Mouse (Mus musculus) kidney, adult 18-20 months (tissue): ENCODE measurements around the gene Erc2.
A peak's percentile ranks its signal among the peaks of the same experiment; 100 is the strongest.

Experiments used
- DNase-seq: peaks from one replicate; pipeline ENCODE4 v3.0.0; 2021

The Erc2 gene

DNA sequence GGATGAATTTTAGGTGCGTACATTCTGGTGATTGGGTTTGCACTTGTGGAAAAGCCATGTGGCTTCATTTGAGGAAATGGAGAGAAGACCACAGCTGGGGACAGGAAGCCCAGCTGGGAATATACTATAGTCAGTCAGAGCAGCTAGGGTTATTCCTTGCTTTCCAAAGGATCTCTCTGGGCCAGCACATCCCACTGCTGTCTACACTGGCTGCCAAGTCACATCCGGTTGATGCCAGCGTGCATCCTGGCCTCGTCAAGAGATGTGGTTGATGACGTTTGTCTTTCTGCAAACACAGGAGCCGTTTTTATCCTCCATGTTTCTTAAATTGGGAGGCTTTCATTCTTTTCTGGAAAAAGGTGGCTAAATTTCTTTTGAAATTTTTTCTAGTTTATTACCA is 603.3 kb downstream of the Erc2 start:
- no peak for DNase-seq

DNA sequence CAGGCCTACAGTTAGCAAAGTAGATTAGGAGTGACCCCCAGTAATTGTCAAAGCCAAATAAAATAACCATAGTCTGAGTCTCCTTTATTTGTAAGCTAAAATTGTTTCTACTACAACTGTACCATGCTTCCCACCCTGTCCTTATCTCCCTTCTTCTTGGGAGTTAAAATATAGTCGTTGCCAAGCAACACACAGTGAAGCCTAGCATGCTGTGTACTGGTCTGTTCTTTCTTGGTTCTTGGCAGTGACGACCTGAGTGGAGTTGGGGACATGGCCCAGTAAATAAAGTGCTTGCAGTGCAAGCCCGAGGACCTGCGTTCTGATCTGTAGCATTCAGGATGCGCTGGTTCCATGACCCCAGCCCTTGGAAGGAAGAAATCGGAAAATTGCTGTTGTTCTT is 608.3 kb downstream of the Erc2 start:
- DNase-seq: no peak

DNA sequence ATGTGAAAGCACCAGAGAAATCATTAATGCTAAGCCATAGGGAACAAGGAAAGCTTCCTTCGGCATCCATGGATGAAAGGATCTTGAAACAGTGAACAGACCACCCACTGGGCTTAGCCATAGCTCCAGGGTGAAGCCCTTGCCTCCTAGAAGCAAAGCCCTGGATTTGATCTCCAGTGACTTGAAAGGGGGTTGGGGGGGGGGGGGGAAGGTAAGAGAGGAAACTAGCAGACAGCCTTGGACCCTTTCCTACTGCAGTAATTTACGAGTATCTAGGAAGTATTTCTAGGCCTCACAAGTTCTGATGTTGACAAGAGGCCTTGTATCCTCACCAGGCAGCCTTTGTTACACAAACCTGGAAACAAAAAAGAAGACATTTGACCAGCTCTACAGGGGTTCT is 609.0 kb downstream of the Erc2 start:
- no peak for DNase-seq

DNA sequence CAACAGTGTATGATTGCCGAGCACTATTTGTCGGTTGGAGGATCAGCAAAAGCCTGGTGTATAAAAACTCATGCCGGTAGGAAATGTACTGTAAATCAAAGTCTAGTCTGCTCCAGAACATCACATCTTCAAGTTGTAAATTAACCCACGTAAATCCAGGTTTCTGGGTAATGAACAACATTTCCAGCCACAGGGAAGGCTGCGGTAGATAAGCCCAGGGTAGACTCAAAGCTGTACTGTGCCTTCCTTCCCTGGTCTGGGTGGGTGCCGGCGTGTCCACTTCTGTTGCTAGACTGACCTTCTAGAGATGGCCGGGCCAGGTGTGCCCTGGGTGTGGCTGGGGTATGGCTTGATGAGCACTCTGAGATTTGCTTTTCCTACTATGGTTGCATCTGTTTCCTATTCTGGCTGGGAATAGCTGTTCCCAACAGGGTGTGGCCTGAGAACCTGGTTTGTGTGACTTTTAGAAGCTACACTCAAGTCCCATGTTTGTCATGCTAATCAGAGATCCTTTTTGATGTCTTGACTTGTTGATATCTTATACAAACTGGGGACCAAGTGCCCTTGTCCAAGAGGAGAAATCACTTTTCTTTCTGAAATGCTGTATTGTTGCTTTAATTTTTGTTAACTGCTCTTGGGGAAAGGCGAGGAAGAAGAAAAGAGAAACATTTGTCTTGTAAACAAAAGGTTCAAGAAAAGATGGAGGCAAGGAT is 616.3 kb downstream of the Erc2 start:
- peak; percentile 17 for DNase-seq

DNA sequence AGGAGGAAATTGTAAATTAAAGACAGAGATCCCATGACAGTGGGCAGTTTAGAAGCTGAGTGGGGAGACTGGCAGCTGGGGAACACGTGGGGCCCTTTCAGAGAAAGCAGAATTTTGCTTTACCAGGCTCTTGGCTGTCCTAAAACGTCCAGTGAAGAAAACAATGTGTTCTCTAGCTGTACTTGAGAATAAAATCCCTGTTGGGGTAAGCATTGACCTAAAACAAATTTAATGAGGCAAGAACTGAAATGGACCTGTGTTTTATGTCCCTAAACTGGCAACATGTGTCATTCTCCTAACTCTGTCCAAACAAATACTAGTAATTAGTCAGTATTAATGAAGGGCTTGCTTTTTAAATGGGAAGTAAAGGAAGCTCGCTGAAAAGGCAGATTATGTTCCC is 617.9 kb downstream of the Erc2 start:
- no peak for DNase-seq

DNA sequence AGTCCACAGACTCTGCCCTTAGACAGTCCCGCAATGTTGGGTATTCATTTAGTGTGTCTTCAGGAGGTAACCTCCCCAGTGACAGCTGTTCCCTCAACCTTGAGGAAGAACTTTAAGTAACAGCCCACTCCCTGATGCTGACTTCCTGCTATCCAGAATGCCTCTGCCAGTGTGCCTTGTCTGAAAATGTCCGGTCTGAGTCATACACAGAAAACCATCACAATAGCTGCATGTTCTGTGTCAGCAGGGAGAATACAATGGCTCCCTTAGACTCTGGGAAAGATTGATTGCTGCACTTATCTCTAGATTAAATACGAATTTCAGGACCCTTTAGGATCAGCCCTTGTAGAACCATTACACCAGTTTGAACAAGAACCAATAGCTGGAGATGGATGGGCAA is 620.5 kb downstream of the Erc2 start:
- DNase-seq: no peak

DNA sequence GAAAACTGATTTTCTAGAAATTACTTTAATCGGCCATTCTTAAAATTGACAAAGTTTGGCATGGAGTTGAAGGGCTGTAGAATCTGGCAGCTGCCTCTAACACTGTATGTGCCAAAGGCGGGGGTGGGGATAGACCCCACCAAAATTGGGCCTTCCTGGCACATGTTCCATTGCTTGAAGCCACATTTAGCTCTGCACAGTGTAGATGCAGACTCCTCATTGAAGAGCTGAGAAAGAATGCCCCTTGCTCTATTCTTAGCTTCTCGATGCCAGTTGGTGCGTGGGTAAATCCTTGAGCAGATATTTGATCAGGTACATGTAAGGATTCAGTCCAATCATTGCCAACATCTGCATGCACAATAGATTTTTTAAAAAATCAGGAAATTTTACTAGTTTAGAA is 621.2 kb downstream of the Erc2 start:
- no peak for DNase-seq

DNA sequence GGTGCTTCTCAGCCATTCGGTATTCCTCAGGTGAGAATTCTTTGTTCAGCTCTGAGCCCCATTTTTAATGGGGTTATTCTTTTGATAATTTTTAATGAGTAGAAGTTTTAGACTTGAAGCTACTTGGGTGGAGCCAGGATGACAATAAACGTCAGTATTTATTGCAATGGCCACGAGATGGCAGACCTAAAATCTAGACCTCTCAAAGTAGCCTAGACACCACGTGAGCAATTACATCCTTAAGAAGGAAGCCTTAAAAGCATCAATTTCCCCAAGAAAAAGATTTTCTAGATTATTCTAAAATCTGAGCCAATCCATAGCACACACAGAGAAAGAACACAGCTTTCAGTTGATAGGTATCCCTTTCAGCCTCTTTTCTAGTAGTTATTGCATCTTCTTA is 640.5 kb downstream of the Erc2 start:
- no peak for DNase-seq

DNA sequence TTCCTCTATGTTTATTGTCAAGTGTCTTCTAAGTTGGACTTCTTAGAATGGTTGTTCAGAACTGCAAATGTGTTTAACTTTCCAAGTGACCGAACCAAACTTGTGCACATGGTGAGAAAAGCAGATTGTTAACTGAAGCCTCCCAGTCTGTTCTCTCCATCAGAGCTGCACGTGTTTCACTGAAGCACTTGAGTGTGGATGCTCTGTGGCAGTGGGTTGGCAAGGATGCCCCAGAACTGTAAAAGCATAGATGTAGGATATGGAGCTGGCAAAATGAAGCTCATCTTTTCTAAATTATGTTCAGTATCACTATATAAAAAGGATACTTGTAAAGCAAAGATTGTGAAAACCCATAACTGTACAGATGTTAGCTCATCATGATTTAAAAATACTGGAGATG is 645.1 kb downstream of the Erc2 start:
- no peak for DNase-seq

DNA sequence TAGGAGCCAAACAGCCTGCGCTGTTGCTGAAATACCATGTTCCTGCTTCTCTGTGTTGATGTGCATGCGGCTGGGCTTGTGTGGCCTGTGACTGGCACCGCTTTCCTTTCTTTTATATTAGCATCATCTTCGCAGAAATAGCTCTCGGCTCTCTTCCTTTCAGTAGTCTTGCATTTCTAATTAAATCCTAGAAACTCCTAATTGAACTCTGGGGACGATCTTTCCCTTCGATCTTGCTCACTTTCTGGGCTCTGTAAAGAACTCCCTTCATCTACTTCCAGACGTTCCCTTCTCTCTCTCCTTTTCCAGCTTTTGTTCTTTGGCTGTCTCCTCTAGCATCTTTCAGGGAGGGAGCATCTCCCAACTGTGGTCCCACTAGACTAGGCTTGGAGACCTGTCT is 649.6 kb downstream of the Erc2 start:
- no peak for DNase-seq

DNA sequence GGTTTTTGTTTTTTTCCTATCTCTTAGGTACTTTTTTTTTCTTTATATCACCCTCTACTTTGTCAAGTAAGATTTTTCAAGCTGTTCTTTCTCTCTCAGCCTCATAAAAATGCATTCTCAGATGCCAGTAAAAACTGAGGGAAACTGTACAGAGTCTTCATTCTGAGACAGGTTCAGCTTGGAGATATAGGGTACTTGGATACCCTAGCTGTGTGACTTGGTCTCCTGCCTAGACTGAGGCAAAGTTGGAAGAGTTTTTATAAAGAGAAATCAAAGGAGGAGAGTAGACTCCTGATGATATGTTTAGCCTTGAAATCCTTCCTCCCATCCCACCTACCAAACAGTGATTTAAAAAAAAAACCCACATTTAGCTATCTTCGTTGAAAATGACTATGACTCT is 651.4 kb downstream of the Erc2 start:
- no peak for DNase-seq

DNA sequence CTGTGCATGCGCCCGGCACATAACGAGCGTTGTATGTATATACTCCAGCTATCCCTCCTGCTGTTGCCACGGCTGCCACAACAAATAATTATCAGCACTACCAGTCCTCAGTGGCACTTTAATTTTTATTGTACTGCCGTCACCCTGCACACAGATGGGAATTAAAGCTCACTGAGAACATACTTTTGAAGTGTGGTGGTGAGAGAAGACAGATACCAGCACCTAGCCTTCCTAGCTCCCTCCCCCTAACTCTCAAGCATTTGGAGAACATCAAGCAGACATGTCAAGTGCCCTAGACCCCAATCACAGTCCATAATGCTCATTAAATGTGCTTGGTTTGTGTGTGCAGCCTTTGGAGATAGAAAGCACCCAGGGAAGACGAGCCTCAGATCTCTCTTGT is 652.6 kb downstream of the Erc2 start:
- DNase-seq: no peak

DNA sequence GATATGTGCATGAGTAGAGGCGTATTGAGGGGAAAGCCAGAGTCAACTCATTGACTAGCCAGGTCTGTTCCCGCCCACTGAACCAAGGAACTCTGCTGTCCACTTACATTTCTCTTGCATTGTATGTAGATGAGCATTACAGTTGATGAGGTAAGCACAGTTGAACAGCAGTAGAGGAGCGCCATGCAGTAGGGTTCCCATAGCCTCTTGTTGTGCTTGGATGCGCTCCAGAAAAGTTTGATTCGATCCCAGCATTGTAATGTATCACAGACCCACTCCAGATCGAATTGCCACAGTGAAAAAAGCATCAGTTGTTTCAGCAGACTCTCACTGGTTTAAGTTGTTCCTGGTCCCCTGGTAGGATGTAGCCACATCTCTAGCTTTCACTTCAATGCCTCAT is 656.7 kb downstream of the Erc2 start:
- no peak for DNase-seq

DNA sequence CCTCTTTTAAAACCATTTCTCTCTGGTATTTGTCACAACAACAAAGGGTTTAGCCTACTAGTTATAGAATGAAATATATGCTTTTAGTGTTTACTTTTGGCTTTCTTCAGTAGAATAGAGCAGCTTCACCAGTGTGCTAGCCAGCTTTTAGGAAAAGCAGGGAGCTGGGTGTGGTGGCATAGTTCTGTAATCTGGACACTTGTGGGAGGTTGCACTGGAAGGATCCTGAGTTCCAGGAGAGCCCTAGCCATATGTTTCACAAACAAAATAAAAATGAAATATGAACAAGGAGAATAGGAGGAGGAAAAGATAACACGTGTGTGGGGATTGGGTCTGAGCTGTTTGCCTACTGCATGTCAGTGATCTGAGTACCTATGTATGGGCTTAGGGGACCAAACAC is 658.1 kb downstream of the Erc2 start:
- DNase-seq: no peak

DNA sequence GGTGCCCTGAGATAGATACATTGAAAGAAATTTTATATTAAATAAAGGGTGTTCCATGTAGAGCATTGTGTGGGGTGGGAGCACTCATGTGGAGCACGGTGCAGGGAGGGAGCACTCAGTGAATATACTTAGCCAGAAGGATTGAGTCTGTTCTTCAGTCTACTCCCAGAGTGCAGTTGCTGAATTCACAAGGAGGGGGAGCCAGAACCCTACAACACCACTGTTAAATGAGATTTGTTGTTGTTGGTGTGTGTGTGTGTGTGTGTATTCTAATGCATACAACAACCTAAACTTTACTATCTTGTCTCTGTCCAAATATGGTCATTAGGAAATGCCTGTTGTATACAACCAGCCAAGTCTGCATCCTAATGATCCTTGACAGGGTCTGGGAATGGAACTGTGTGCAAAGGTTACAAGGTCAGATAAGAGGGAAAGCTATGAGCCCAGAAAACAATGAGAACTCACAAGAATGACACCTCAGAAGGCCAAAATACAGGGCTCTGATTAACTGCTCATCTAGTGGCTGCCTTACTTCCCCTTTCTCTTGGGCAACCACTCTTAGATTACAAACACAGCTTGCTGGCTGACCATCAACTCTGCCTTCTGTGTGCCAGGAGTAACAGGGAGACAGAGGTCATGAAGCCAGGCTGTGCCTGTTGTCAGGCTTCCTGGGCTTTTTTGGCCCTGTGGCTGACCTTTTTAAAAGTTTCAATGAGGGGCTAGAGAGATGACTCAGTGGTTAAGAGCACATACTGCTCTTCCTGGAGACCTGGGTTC is 661.3 kb downstream of the Erc2 start:
- no peak for DNase-seq

DNA sequence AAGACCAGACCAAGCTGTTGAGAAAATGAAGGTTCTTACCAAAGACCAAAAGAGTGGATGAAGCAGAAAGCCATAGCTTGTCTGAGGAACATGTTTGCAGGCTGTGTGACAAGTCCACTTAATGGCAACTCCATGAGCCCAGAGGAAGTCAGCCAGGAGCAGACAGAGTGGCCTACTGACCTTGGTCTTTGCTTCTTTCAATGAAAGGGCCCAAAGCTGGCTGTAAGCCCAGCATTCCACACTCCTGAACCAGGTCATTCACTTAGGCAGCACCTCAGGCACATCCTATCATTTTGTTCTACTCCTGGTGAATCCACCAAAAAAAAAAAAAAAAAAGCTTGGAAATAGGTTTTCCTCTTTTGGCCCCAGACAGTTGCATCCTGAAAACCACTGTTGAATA is 664.3 kb downstream of the Erc2 start:
- DNase-seq: peak; percentile 16

DNA sequence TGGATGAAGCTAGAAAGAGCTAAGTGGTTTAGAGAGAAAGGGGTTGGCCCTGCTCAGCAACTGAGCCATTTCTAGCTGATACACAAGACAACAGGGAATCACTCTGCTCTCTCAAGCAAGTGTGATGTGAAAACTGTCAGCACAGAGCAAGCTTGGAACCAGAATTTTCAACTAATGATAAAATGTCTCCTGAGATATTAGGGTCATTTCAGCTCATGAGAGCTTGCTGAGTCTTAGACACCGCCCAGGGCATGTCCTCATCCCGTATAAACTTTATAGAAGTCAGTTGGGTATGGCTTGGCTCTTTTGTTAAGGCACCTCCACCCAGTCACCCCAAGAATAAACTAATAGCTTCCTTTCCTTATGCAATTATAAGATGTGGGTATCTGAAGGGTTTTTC is 666.0 kb downstream of the Erc2 start:
- no peak for DNase-seq

DNA sequence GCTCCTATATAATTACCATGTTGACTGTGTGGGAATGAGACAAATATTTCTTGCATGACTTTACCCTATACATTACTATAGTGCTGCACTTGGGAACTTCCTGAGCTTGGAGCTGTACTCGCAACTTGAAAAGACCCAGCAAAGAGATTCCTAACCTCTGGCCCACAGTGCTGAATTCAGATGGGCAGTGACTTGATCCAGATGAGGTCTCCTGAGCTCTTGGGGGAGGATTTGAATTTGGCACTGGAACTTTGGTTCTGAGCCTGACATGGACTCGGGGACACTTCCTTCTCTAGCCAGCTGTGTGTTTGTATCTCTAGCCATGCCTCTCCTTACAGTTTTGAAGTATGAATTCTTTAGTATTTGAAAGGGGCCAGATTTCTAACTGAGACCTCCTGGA is 666.7 kb downstream of the Erc2 start:
- no peak for DNase-seq

DNA sequence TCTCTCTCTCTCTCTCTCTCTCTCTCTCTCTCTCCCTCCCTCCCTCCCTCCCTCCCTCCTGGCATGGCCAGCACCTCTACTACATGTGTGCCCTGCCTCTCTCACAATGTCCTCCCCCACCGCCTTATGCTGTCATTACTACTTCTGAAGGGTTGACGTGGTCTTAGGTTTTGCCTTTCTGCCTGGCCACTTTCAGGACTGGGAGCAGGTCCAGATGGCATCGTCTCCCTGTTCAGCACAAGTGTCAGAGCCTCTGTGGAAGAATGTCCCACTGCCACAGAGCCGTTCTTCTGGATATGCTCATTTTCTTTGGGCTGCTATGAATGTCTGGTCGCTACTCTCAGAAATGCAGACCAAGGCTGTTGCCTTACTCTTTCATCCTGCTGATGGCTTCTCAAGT is 671.7 kb downstream of the Erc2 start:
- no peak for DNase-seq

DNA sequence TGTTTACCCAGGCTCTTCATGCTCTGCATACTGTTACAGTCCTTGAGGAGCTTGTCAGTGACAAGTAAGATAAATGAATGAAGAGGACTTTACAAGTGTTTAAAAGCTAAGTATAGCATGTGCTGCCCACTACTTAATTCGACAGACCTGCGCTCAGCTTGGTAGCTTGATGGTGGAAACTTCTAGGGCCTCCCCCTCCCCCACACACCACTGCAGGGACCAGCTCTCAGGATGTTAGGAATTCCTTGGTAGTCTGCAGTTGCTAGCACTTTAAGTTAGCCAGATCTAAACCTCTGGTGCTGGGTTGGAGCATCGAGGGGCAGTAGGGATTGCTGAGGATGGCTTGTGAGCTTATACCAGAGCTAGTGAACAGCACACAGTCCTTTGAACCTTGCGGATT is 672.9 kb downstream of the Erc2 start:
- no peak for DNase-seq

DNA sequence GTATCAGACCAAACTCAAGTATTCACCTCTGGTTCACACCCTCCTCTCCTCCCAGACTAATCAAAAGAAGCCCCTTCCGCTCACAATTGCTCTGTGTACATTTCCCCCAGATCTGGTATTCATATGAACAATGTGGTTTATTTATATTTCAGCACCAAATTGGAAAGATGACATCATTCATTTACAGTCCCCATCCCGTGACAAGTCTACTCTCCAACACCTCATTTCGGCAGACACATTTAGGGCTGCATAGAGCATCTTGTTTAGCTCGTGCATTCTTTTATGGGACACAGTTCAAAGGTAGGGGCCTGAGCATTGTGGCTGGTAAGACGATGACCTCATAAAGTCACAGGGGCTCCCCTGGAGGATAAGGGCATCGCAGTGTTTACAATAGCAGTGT is 677.9 kb downstream of the Erc2 start:
- DNase-seq: no peak

DNA sequence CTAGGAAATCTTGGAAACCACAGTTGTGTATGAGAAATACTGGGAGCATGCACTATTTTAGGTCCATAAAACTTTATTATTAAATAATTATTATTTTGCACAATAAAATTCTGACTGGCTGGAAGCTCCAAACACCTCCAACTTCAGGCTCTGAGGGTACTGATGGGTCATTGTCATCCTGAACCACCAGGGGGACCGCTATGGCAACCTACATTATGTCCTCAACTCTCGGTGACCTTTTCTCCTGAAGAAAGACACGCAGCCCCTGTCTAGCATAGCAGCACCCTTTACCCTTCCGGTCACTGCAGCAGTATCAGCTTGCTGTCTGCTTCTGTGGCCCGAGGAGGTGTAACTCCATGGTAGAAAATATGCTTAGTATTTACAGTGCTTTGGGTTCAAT is 679.0 kb downstream of the Erc2 start:
- no peak for DNase-seq

DNA sequence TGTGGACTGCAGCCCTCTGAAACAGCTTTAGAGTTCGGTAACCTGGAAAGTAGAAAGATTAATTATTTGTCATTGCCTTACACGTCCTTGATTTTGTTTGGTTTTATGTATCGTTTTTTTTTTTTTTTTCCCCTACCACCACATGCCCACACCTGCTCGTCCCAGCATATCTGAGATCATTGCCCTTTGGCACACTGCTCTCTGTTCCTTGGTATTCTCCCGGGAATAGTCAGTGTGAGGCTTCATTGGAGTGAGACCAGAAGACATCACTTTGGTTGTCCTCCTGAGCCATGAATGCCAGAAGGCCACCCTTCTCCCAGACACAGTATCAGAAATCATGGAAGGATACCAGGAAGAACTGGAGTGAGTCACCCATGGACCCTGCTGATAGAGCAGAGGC is 681.9 kb downstream of the Erc2 start:
- peak; percentile 11 for DNase-seq

DNA sequence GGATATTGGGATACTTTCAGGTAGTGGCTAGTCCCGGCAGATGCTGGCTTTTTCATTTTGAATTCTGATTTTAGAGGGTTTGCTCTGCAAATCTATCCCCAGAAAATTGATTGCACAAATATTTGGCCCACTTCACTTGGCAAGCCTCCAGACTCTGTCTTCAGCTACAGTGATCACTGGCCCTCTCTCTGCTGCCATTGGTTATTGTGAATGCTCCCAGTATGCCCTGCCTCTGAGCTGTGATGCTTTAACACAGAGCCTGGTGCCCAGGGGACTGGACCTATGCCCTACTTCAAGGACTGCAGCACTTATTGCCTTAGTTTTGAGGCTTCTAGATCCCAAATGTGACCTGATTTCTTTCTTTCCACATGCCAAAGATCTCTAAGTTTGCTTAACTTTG is 686.4 kb downstream of the Erc2 start:
- no peak for DNase-seq

DNA sequence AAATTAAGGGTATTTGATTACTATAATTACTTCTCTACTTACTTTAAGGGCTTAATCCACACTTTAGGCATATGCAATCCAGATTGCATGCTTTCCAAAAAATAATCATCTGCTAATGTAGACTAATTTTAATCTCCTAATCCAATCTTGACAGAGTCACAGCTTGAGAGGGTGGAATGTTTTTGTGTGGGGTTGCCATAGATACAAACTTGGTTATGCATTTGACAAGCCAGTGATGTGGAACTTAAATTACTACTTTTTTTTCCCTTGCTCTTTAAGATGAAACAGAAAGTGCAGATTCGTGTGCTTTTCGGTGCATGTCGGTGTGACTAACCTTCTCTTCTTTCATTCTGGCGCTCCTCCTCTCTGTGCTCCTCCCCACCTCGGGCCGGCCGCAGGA is 694.6 kb downstream of the Erc2 start:
- no peak for DNase-seq
